Mouse (Mus musculus): ENCODE results near the gene Lrp6.

DNA sequence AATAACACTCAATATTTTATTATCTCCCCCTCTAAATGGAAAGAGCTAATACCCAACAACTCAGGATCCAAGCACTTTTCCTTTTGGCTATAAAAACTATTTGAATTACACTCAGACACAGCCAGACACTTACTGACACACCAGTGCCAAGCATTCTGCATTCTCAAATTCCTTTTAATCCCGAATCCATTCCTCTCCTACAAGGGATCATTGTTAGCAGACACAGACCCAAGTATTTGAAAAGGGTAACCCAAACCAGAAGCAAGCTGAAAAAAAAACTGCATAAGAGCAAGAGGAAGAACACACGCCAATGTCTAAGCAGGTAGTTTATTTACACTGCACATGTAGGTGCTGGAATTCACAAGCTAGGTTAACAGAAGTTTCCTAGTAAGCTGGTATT is 54.3 kb downstream of the Lrp6 start:
- TF ChIP-seq CTCF (IDR thresholded peaks at IDR 0.05; ENCODE audit: low read depth) (no peak), EP300 (IDR thresholded peaks at IDR 0.05; ENCODE audit: low read depth) (no peak)
